Mouse (Mus musculus): Measurements from ENCODE around the gene Morn3.

Morn3 gene

DNA sequence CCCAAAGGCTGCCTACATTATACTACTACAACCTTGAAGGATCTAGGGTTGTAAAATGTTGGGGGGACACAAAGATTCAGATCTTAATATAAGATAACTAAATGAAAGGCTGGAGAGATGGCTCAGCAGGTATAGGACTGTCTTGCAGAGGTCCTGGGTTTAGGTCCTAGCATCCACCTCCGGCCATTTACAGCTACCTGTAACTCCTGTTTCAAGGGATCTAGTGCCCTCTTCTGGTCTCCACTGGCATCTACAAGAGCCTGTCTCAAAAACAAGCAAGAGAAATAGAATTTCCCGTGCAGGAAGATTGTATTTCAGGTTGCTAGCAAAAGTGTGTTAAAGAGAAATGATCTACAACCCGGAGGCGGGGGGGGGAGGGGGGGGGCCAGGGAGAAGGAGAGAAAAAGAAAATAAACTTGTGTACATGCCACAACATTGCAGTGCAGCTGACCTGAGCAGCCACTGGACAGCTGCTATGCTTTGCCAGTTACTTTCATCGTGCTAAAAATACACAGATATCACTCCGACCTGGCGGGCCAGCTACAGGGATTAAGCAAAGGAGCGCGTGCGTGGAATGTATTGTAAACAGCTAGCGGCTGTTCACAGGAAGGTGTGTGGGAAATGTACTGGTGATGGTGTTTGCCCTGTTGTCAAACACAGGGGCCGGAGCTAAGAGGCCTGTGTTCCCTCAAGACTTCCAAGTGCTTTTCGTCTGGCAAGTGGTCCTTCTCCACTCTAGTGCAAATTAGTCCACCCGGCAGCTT, 13.1 kb upstream of the Morn3 start:
- DNase-seq: peak; percentile 58 to 64

DNA sequence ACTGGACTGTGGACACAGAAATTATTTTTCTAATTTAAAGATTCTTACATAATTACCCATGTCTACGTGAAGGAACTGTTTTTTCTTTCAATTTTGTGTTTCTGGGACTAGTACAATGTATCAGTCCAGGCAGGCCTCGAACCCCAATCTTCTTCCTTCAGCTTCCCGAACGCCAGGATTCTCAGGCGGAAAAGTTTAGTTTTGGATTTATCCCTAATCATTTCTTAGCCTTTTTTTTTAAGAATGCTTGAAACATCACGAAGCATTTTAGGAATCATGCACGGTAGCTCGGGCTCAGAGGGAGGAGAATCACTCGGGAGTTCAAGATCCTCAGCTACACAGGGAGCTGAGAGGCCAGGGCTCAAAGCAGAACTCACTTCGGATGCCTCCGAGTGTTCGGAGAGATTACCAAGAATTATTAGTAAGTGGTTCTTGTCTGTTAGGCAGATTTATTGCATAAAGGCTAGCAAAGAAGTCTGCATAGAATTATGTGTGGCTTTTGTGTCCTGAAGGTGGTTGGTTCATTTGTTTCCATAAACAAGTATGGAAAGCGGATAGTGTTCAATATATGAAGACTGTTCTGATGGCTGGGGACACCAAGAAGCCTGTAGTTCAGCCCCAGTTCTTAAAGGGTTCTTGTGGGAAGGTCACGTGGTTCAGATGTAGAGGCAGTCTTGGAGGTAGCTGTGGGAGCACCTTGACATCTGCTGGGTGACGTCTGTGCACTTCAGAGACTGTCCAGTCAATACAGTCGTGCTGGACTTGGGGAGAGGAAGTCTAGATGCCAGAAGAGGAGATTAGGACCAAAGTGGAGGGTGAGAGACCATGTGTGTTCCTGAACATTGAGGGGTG, 11.7 kb upstream of the Morn3 start:
- no peak for DNase-seq

DNA sequence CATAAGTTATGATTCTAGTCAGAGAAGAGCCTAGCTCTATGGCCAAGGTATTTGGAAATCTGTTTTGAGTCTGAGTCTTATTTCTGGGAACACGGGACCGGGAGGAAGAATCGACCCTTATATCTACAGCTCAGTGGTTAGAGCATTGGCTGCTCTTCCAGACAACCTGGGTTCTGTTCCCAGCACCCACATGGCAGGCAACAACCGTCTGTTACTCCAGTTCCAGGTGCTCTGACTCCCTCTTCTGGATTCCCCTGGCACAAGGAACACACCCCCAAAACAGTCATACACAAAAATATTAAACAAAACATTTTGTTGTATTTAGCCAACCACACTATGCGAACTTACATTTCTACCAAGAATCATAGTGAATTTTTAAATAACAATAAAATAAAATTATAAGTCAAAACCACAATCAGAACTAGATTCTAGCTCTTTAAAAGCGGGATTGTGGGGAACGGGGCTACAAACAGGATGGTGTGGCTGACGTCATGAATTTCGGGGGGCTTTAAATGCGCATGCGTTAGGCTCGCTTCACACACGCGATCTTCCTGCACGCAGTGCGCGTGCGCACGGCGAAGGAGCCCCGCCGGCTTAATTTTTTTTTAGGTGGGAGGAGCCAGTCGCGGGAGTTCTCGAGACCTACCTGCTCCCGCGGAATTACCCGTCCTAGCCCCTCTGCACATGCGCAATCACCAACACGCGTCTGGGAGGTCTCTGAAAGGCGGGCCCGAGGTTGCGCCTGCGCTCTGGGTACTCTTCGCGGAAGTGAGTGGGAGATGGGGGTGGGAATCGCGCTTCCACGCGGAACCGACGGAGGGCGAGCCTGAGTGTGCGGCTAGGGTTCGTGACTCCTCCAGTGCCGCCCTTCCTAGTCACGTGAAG, 10.8 kb upstream of the Morn3 start:
- peak; percentile 99 to 100 for DNase-seq

DNA sequence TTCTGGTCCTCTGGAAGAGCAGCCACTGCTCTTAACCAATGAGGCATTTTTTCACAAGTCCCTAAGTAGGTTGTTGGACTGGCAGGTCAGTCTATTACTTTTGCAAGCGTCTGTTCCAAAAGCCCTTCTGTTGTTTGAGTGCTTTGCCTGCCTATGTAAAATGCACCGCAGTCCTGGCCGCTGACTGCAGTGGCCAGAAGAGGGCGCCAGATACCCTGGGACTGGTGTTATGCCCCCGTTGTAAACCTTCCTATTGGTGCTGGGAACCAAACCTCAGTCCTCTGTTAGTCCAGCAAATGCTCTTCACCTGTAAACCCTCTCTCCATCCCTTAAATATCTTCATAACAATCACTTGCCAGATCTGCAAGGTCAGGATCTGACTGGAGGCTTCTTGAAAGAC, 4.9 kb upstream of the Morn3 start:
- no peak for DNase-seq

DNA sequence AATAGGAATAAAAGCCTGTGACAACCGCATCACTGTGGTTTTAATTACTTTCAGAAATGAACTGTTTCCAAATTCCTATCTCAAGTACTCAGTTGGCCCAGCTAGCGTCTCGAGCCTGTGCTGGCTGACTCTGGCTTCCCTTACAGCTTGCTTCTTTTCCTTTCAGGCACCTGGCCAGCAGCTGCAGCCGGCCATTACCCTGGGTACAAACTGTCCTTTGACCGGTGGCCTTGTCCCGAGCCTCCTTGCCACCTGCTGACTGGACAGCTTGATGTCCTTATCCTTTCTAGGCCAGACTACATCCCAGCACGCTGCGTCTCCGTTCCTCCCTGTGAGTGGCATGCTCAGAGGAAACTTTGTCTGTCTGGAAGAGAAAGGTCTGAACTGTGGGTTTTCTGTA, 4.1 kb upstream of the Morn3 start:
- DNase-seq: no peak

DNA sequence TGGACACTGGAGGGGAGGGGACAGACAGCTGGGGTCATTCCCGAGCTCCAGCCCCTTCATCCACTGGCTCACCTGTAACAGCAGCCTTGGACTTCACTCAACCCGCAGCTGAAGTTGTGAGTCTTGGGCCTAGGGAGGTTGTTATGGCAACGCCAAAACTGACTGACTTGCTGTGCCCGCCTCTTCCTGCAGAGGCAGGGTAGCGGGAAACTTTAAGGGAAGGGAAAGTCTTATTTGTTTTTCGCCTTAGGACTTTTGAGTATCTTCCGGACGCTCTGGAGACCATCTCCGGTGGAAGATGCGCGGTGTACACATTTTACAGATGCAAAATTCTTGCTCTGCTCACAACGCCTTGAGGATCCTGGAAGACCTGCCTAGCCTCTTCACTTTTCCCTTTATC, 2.5 kb upstream of the Morn3 start:
- peak; percentile 57 for DNase-seq

DNA sequence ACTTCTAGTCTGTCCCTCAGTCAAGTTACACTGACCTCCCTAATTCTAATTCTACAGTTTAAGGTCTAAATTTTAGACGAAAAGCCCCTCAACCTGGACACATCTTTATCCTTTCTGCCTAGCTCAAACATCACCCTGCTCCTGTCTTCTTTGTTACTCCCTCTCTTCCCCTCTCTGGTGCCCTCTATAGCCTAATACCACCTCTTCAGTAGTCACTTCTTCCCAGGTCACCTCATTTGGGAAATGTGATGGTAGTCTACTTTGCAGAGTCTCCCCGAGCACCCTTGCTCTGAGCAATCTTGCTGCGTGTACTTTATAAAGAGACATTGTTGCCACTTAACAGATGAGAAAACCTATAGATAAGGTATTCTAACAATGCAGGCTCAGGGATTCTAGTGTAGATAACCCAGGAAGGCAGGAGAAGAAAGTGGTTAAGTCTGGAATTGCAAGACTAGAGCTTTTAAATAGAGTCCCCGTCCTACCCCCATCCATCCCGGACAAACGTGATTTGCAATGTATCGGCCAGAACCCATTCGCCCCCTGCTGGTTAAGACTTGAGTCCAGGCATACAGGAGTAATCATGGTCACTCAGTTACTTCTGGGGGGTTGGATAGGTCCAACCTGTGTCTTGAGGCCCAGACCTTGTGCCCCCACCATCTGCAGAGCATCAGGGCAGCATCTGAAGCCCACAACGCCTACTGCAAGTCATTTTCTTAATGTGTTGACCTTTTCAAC, 1.1 kb downstream of the Morn3 start:
- DNase-seq: peak; percentile 71 to 81

DNA sequence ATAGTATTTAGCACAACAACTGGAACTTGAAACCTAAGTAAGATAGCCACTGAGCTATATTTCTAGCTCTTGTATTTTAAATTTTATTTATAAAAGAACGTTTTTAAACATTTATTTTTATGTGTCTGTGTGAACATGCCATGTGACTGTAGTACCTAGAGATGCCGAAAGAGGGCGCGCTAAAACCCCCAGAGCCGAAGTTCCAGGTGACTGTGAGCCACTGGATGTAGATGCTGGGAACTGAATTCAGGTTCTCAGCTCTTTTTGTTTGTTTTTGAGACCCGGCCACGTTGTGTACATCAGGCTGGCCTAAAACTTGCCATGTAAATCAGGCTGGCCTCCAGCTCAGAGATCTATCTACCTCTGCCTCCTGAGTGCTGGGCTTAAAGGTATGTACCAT, 3.0 kb downstream of the Morn3 start:
- DNase-seq: peak in 1 of 2 experiments; percentile 47

DNA sequence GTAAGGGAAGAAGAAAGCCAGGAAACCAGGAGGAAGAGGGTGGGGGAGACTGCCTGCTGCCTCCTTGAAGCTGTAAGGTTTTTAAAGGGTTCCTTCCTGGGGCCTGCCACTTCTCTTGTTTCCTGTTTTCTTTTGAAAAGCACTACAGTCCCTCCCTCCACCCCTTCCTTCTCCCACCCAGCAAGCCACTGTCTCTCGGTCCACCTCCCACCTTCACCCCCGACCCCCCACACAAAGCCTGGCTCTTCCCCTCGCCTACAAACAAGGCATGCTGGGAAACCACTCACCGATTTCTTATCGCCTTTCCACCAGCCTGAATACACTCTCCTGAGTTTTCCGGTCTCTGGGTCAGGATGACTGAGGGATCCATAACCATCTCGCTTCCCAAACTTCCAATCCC, 6.0 kb downstream of the Morn3 start:
- DNase-seq: no peak

DNA sequence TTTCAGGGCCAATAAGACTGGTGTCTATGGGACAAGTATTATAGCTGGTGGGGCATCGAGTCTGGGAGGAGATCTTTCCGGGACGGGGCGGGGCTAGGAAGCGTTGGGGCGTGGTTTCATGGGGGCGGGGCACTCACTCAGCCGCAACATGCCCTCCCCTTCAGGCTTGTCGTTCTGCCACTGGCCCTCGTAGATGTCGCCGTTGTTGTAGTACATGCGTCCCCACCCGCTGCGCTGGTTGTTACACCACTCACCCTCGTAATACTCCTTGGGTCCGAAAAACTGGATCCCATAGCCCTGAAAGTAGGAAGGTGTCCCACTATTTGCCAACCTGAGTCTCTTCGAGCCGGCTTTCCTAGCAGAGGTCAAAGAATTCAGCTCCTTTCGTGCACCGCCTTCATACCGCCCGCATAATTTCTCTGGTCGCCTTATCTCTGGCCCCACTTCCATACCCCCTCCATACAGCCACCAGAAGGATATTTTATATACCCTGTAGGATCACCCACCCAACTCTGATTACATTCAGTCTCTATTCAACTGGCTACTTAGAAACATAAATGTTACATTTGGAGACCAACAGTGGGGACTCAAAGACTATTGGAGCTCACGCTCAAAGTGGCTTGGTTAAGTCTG, 7.6 kb downstream of the Morn3 start:
- peak; percentile 89 to 92 for DNase-seq

DNA sequence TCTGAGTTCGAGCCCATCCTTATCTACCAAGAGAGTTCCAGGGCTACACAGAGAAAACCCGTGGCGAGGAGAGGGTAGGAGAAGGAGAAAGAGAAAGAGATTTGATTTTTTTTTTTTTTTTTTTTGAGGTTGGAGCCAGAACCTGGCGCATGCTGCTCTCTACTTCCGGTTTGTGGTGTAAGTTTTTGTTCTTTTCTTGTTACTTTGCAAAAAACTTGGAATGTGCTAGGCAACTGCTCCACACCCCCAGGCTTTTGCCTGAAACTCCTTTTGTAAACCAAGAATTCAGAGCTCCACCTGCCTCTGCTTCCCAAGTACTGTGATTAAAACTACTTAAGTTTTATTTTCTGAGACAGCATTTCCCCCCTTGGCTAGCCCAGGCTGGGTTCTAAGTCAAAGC, 8.7 kb downstream of the Morn3 start:
- no peak for DNase-seq

DNA sequence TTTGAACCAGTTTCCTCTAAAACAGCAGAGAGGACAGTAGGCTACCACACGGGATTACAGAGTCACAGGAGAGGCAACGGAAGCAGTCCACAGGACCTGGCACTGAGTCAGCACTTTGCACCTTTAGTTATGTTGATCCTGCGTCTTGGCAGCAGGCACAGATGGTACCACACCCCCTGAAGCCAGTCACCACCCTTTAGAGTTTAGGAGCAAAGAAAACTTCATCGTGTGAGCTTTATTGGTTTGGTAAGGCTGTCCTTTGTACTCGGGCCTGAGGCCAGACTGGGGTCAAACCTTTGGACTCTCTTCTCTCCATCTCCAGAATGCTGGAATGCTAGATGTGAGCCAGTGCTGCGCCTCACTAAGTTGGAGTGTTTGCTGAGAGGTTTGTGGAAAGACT, 11.3 kb downstream of the Morn3 start:
- peak in 1 of 2 experiments; percentile 56 for DNase-seq

DNA sequence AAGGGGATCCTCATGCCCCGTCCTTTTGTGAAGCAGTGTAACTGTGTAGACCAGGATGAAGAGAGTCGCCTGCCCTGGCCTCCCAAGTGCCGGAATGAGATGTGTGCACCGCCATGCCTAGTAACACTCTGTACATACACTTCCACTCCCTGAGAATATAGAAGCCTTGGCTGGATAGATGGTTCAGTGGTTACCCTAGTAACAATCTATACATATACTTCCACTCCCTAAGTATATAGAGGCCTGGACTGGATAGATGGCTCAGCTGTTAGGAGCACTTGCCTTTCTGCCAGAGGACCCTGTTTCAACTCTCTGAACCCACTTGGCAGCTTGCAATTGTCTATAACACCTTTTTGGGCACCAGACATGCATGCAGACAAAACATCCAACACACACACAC, 11.7 kb downstream of the Morn3 start:
- DNase-seq: no peak

DNA sequence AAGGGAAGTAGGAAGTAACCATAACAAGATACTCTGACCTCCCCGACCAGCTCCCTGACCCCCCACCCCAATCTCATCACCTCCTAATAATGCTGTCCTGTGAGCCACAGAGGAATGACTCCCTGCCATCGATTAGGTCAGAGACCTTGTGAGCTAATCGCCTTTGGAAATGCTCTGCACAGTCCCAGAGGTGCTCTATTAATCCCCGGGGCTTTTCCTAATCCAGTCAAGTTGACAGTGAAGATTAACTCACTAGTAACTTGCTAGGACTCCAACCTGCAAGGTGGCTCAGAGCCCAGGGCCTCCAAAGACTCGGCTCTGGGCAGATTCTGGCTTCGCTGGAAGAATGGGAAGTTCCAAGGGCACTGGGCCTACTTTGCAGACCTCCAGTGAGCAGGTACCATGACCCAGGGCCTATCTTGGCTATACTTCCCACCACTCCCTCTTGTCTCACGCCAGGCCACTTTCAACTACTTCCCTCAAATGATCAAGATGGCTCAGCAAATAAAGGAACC, 13.1 kb downstream of the Morn3 start:
- no peak for DNase-seq

DNA sequence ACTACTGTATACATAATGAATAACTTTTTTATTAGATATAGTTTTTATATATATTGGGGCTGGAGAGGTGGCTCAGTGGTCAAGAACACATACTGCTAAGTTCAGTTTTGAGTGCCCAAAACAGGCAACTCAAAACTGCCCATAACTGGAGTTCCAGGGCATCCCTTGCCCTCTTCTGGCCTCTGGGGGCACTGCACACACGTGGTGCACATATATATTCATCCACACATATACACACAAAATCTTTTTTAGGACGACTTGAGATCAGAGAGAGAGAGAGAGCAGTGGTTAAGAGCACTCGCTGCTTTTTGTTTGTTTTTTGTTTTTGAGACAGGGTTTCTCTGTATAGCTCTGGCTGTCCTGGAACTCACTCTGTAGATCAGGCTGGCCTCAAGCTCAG, 15.5 kb downstream of the Morn3 start:
- no peak for DNase-seq

DNA sequence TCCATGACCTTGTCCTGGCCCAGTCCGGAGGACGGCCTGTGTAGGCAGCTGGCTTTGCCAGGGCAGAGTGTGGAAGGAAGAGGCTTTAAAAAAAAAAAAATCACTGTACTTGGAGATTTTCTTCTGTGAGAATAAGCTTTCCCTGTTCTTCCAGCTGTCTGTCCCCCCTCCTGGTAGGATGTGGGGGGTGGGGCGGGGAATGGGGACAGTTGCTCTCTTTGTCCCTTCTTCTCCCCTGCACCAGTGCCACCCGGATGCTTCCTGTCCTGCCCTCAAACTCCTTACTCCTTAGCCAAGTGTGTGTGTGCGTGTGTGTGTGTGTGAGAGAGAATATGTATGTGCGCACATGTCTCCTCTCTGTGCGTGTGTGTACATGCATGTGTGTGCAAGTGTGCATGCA, 17.1 kb downstream of the Morn3 start:
- no peak for DNase-seq

DNA sequence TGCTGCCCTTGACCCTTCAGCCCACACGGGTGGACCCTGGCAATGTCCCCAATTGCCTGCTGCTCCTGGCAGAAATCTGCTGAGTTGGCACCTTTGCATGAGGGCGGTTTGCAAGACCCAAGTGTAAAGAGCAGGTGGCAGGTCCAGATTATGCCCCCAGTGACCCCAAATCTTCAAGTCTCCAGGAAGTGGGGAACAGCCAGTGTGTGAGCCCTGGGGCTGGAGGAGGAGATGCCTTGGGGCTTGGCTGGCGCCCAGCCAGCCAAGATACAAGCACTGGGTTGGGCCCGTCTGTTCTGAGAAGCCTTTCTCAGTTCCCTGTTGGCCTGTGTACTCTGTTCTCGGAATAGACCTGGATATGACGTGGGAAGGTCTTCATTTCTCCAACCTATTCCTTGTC, 19.4 kb downstream of the Morn3 start:
- no peak for DNase-seq

DNA sequence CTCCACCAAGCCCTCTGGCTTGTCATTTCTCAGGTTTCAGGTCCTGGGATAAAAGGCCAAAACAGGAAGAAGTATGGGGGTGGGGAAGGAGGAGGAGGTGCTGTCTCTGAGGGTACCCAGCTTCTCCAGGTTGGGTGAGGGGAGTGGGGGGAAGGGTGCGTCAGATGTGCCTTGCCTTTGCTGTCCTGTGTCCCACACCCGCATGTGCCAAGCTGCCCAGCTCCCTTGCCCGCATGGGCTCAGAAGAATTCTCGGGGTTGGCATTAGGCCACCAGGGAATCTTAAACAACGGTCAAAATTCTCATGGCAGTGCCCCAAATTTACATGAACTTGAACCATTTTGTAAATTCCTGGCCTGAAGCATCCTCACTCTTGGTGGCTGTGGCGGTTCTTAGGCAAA, 20.4 kb downstream of the Morn3 start:
- no peak for DNase-seq

DNA sequence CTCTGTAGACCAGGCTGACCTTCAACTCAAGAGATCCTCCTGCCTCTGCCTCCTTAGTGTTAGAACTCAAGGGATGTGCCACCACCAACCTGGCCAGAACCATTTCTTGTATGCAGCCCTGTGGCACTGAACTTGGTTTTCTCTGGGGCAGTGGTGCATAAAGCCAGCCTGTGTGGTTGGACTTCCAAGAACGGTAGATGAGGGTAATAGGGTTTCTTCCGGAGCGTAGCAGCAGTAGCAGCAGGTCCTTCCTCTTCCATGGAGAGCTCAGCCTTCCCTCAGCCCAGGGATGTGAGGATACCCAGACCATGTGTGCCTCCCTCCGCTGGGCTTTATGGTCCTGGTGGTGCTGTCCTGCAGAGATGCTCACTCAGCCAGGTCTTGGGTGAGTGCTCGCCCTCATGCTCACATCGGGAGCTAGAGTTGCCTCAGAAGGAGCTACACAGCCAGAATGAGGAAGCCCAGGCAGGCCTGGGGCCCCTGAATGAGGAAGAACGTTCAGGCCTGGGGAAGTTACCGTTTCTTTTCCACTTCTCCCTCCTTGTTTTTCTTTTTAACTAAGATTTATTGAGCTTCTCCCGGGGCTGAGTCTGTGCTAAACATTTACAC, 21.7 kb downstream of the Morn3 start:
- peak; percentile 56 to 61 for DNase-seq

DNA sequence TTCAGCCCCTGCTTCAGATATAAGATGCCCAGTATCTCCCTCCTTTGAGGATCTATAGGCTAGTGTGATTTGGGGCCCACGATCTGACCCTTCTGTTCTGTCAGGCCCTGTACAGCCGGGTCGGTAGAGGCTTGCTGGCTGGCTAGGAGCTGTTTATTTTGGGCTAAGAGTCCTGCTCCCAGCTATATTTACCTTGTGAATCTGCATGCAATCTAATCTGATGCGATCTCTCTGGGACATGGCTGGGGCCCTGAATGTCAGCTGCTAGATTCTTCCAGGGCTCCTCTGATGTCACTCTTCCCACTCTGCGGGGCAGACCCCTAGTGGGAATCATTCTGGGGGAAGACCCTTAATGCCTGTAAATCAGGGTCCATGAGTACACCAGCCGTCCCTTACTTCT, 22.5 kb downstream of the Morn3 start:
- no peak for DNase-seq

DNA sequence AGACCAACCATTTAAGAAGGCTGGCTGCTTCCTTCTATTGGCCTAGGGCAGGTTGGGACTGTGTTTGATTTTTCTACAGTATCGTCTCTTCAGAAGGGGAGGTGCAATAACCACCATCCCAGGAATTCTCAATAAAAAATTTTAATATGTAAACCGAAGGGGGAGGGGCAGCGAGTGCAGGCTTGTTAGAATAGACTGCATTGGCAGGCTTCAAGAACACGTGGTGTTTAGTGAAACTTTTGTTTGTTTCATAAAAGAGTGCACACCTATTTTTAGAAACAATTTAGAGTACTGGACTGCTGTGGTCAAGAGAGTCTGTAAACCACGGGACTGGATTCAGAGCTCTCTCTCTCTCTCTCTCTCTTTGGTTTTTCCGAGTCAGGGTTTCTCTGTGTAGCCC, 23.8 kb downstream of the Morn3 start:
- DNase-seq: peak in 1 of 2 experiments; percentile 29
